12 mouse cellular contexts compared by ENCODE assay signal in genomic region chr6:97520566-97520965, GRCm38 (mm10).
DNase-seq lines count a peak whose midpoint lies in the region; ATAC-seq and TF ChIP-seq lines count a peak whose summit lies in the region.
"Had no signal": no experiment of that assay in that cellular context is flagged by ENCODE, and none has a peak within 500 bp of the region (broad histone marks: within the 10 kb centered on the region; RNA-seq: fewer than 3 reads in every experiment).

No protein-coding gene starts in this region.

- intact Hi-C loops in left cerebral cortex, adult 2 months (cut with DNase I) = loop anchor here (10.0 kb wide), 2 partner anchors 346 to 484 kb away; partner anchors contain the start of gene Tmf1

- peak; percentile 52 for TF ChIP-seq CTCF in left cerebral cortex, adult 2 months (IDR thresholded peaks at IDR 0.05)

- H3K27ac ChIP-seq in left cerebral cortex, adult 2 months = no peak overlapping the region
- H3K27ac ChIP-seq: hindbrain, embryonic 12.5 days; limb, embryonic 15.5 days; midbrain, embryonic 12.5 days had no signal

- ATAC-seq in CD4-positive, CD25-positive, alpha-beta regulatory T cell, adult 4 months = no peak

- H3K4me3 ChIP-seq in left cerebral cortex, adult 2 months = no peak overlapping the region
- H3K4me3 ChIP-seq: hindbrain, embryonic 12.5 days; limb, embryonic 15.5 days; midbrain, embryonic 12.5 days had no signal

- DNase-seq in CD4-positive, CD25-positive, alpha-beta regulatory T cell, adult 2 months (ENCODE audit: low read depth, low spot score) = peak; percentile 61
- DNase-seq in left cerebral cortex, adult 2 months (ENCODE audit: extremely low spot score in 1 of 2, low spot score in 2 of 2) = no peak
- no peak for DNase-seq in left cerebral cortex, adult 9 months (ENCODE audit: low spot score in 2 of 2)
- DNase-seq in ES-CJ7 (ENCODE audit: low read depth, low spot score) = peak; percentile 78
- peak; percentile 34 for DNase-seq in embryo, embryonic 9.5 days (ENCODE audit: extremely low spot score)
- no peak for DNase-seq in spleen, adult 12 weeks (ENCODE audit: low spot score)
- DNase-seq in adrenal gland, adult 8-10 months = no peak
- DNase-seq: heart, adult 11 months had no signal

Comparison
In these comparisons a context has a peak if more than half of its experiments do, and no peak if none do; other contexts are left out.
1. DNase-seq: peak in CD4-positive, CD25-positive, alpha-beta regulatory T cell, adult 2 months (single experiment), ES-CJ7 (single experiment) and embryo, embryonic 9.5 days (single experiment); none in left cerebral cortex, adult 2 months (0 of 2), left cerebral cortex, adult 9 months (0 of 2), spleen, adult 12 weeks (single experiment) and adrenal gland, adult 8-10 months (single experiment).